Mouse (Mus musculus): ENCODE results near the gene Gm28635. TPM values are rescaled to one million over a fixed set of nuclear protein-coding genes. Genes with fewer than 3 reads are reported as not detected.
A peak's percentile ranks its signal among the peaks of the same experiment; 100 is the strongest.

The Gm28635 gene
- polyA plus RNA-seq, 1 experiment from 2014 or later = not detected

DNA sequence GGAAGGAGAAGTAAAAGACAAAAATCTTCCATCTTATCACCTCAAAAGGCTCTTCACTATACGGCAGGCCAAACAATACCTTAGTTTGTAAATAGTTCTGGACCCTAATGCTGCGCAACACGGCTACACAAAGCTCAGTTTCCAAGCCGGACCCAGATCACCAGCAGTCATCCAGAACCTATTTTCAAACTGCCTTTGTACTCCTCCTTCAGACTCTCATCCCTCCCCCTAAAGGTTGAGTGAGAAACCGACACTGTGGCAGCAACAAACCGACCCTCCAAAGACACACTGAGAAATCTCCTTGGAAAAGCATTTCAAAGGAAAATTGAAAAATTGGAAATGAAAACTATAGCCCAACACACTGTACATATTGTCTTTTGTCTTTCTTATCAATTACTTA, 29.5 kb downstream of the Gm28635 start:
- H3K27me3 ChIP-seq = no peaks in the 10 kb centered on the region
- peaks cover 19% of the 10 kb centered on the region for H3K4me1 ChIP-seq
- H3K27ac ChIP-seq = peak overlapping the region; percentile 62
- H3K9me3 ChIP-seq (replicated peaks) = no peaks in the 10 kb centered on the region
- H3K9ac ChIP-seq = peak overlapping the region; percentile 60
- peak overlapping the region; percentile 39 for H3K4me3 ChIP-seq
- peak overlapping the region; percentile 84 for H3K4me2 ChIP-seq (replicated peaks)
- no peaks in the 10 kb centered on the region for H3K36me3 ChIP-seq
- ATAC-seq (ENCODE audit: low FRiP score) = 0 out of 2 replicates have a peak, but pooled peaks have one; percentile 23
- 30% methylated on average over 6 of the region's 6 CpGs for WGBS

GRCm38 (mm10) chr2:84647051-84647568, 30.7 kb downstream of the Gm28635 start:
- H3K4me3 ChIP-seq = peak overlapping the region; percentile 39
- H3K4me2 ChIP-seq (replicated peaks) = peak overlapping the region; percentile 84
- no peaks in the 10 kb centered on the region for H3K36me3 ChIP-seq
- ATAC-seq (ENCODE audit: low FRiP score) = no peak
- no peak overlapping the region for H3K9ac ChIP-seq
- H3K27me3 ChIP-seq = no peaks in the 10 kb centered on the region
- no peak overlapping the region for H3K27ac ChIP-seq
- H3K4me1 ChIP-seq = peaks cover 19% of the 10 kb centered on the region
- WGBS = 95% methylated on average over 6 of the region's 6 CpGs
- H3K9me3 ChIP-seq (replicated peaks) = no peaks in the 10 kb centered on the region

- H3K9me3 ChIP-seq (replicated peaks) = no peaks in the 10 kb centered on the region
- no peak overlapping the region for H3K9ac ChIP-seq
- 81% methylated on average over 1 of the region's 1 CpGs for WGBS
- no peak overlapping the region for H3K4me3 ChIP-seq
- H3K36me3 ChIP-seq = no peaks in the 10 kb centered on the region
- H3K4me2 ChIP-seq (replicated peaks) = no peak overlapping the region
- ATAC-seq (ENCODE audit: low FRiP score) = no peak
- no peak overlapping the region for H3K27ac ChIP-seq
- H3K27me3 ChIP-seq = no peaks in the 10 kb centered on the region
- H3K4me1 ChIP-seq = peaks cover 18% of the 10 kb centered on the region
Measured at GRCm38 (mm10) chr2:84646138-84646537, 31.7 kb downstream of the Gm28635 start.

DNA sequence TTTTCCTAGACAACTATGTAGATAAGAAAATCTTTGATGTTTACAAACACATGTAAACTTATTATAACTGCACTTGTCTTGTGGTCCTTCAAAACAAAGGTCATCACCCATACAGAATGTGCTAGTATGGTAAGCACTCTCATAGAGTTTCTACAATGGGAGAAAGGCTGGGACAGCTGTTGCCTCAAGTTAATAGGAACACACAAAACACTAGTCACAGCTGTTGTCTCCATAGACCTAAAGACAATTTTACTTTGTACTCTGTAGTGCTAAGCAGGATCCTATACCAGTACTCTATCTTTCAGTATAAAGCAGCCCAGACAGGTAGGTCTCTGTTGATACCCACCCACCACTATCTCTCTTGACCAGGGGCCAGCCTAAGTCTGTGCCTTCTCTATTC, 37.0 kb downstream of the Gm28635 start:
- no peak for ATAC-seq (ENCODE audit: low FRiP score)
- Histone ChIP-seq H3K9ac (no peak overlapping the region), H3K4me3 (no peak overlapping the region), H3K36me3 (no peaks in the 10 kb centered on the region), H3K4me1 (peaks cover 30% of the 10 kb centered on the region), H3K27me3 (no peaks in the 10 kb centered on the region), H3K27ac (no peak overlapping the region), H3K4me2 (replicated peaks) (no peak overlapping the region), H3K9me3 (replicated peaks) (no peaks in the 10 kb centered on the region)

DNA sequence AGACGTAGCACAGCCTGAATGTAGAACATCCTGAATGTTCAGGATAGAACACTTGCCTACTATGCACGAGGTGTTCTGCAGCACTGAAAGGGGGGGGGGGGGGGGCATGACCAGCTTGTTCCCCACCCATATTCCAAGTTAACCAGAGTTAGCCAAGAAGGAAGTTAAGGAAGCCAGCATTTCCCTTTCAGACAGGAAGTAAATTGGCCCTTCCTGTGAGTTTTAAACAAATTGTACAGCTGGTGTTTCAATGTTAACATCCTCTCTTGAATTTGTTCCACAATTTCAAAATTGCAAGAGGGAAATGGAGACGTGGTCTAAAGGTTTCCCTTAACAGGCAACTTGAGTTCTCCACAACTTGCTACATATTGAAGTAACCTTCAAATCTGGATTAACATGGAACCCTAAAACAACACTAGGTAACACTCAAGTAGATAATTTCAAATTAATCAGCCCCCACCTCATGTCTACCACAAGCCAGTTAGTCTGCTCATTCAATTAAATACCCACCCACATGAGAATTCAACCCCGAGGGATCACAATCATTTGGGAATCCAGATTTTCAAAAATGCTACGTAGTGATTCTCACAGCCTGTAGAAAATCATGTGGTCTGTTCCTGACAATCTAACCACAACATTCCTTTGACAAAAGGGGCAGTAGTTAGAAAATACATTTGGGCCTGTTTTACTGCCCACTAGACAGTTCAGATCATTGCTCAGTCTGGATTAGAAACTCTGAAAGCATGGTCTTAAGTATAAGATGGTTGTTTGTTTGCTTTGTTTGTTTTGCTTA, 39.2 kb downstream of the Gm28635 start:
- 73% methylated on average over 5 of the region's 5 CpGs for WGBS
- no peaks in the 10 kb centered on the region for H3K36me3 ChIP-seq
- no peaks in the 10 kb centered on the region for H3K27me3 ChIP-seq
- H3K27ac ChIP-seq = peak overlapping the region; percentile 30; the same call in 1 of the 2 replicates
- H3K4me2 ChIP-seq (replicated peaks) = no peak overlapping the region
- no peak for ATAC-seq (ENCODE audit: low FRiP score)
- no peaks in the 10 kb centered on the region for H3K9me3 ChIP-seq (replicated peaks)
- peaks cover 51% of the 10 kb centered on the region for H3K4me1 ChIP-seq
- H3K9ac ChIP-seq = no peak overlapping the region
- no peak overlapping the region for H3K4me3 ChIP-seq

GRCm38 (mm10) chr2:84637452-84638165, 40.2 kb downstream of the Gm28635 start:
- no peaks in the 10 kb centered on the region for H3K27me3 ChIP-seq
- ATAC-seq (ENCODE audit: low FRiP score) = no peak
- peaks cover 57% of the 10 kb centered on the region for H3K4me1 ChIP-seq
- H3K9me3 ChIP-seq (replicated peaks) = no peaks in the 10 kb centered on the region
- no peak overlapping the region for H3K4me2 ChIP-seq (replicated peaks)
- no peak overlapping the region for H3K4me3 ChIP-seq
- 36% methylated on average over 7 of the region's 7 CpGs for WGBS
- H3K9ac ChIP-seq = no peak overlapping the region
- peak overlapping the region; percentile 82 for H3K27ac ChIP-seq
- H3K36me3 ChIP-seq = no peaks in the 10 kb centered on the region

DNA sequence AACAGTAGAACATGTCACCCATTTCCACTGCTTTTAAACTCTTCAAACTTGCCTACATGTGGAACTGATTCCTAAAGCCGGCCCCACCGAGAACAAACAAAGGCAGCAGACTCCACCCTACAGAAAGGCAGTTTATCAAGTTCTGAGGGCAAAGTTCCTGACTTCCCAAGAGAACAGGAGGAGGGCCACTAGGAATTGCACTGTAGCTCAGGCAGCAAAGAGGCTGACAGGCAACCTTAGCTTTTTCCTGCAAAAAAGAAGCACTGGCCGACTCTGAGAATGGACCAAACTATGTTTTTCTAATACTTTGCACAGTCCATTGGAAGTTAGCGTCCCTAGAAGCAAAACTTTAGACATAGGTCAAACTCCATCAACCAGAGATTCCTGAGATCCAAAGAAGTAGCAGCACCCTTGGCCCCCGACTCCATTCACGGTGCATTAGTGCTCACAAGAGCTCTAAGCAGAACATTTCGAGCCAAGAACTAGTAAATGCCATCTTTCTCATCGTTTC, 41.6 kb downstream of the Gm28635 start:
- no peak overlapping the region for H3K9ac ChIP-seq
- WGBS = 17% methylated on average over 8 of the region's 8 CpGs
- H3K9me3 ChIP-seq (replicated peaks) = no peaks in the 10 kb centered on the region
- peak overlapping the region; percentile 82 for H3K27ac ChIP-seq
- H3K4me1 ChIP-seq = peaks cover 57% of the 10 kb centered on the region
- no peak; the same call in none of the 2 replicates for ATAC-seq (ENCODE audit: low FRiP score)
- H3K36me3 ChIP-seq = no peaks in the 10 kb centered on the region
- no peaks in the 10 kb centered on the region for H3K27me3 ChIP-seq
- H3K4me2 ChIP-seq (replicated peaks) = peak overlapping the region; percentile 23
- H3K4me3 ChIP-seq = no peak overlapping the region

DNA sequence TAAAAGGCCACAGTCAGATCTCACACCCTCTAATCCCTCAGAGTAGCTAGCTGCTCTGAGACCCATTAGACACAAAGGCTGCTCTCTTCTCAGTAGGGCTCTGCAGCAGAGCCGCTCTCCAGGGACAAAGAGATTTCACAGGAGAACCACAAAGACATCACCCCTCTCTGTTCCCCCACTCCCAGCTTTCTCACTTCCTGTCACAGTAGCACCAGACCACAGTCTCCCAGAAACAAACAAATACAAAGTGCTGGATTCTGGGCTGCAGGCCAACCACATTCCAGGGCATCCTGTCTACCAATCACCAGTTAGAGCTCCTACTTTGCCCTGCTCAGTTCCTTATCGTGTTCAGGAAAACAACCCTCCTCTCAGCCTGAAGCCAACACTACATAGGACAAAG, 42.2 kb downstream of the Gm28635 start:
- H3K4me1 ChIP-seq = peaks cover 57% of the 10 kb centered on the region
- WGBS = 1% methylated on average over 2 of the region's 2 CpGs
- H3K4me3 ChIP-seq = no peak overlapping the region

DNA sequence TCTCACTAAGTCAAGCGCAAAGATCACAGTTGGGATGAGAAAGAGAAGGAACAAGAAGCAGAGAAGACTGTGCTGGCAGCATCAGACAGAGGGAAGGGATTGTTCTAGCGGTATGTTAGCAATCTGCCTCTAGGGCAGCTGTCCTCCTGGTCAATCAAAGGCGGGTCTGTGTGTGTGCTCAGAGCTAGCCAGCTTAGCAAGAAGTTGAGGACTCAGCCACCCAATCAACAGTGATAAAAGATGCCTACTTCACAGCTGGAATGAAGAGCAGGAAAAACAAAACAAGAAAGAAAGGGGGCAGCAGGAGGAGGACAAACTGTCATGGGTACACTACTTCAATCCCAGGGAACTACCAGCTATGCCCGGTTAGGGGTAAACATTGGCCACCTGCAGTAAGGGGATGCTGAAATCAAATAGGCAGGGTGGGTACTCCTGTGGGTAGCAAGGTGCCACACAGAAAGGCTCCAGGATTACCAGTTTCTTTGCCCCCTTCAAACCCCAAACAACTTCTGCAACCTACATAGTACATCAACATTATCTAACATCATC, 42.8 kb downstream of the Gm28635 start:
- H3K4me1 ChIP-seq = peaks cover 57% of the 10 kb centered on the region
- peak; percentile 23; the same call in 1 of the 2 replicates for ATAC-seq (ENCODE audit: low FRiP score)
- H3K9ac ChIP-seq = no peak overlapping the region
- H3K27ac ChIP-seq = peak overlapping the region; percentile 82
- peak overlapping the region; percentile 23 for H3K4me2 ChIP-seq (replicated peaks)
- no peaks in the 10 kb centered on the region for H3K27me3 ChIP-seq
- no peaks in the 10 kb centered on the region for H3K36me3 ChIP-seq
- no peaks in the 10 kb centered on the region for H3K9me3 ChIP-seq (replicated peaks)
- WGBS = 33% methylated on average over 4 of the region's 4 CpGs
- no peak overlapping the region for H3K4me3 ChIP-seq

More for the DNA sequence above, 42.2 kb downstream of the Gm28635 start:
- Histone ChIP-seq H3K4me2 (replicated peaks) (peak overlapping the region; percentile 23; the same call in 1 of the 2 replicates), H3K9ac (no peak overlapping the region), H3K27me3 (no peaks in the 10 kb centered on the region), H3K36me3 (no peaks in the 10 kb centered on the region), H3K9me3 (replicated peaks) (no peaks in the 10 kb centered on the region), H3K27ac (peak overlapping the region; percentile 82)
- peak; percentile 94 for ATAC-seq (ENCODE audit: low FRiP score)

GRCm38 (mm10) chr2:84634006-84634405, 43.8 kb downstream of the Gm28635 start:
- no peak overlapping the region for H3K4me3 ChIP-seq
- no peak overlapping the region for H3K9ac ChIP-seq
- no peaks in the 10 kb centered on the region for H3K9me3 ChIP-seq (replicated peaks)
- no peaks in the 10 kb centered on the region for H3K27me3 ChIP-seq
- H3K4me1 ChIP-seq = peaks cover 57% of the 10 kb centered on the region
- H3K4me2 ChIP-seq (replicated peaks) = no peak overlapping the region
- no peaks in the 10 kb centered on the region for H3K36me3 ChIP-seq
- H3K27ac ChIP-seq = 0 out of 2 replicates have a peak overlapping the region, but pooled peaks have one; percentile 82
- WGBS = 80% methylated on average over 4 of the region's 4 CpGs
- ATAC-seq (ENCODE audit: low FRiP score) = no peak

DNA sequence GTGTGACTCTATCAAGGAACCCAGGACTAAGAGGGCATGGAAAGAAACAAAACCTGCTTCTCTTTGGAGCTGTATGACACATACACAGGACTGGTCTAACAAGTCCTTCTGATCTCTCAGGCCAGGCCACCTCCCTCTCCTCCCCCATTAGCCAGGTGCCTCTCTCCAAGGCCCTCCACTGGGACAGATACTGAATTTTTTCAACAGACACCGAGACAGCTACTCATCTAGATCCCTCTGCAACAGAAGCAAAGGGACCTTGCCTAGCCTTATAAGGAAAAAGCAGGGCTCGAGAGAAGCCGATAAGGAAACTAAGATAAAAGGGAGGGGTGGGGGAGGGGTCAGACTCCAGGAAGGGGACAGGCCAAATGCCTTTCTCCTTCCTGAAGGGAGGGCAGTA, 44.8 kb downstream of the Gm28635 start:
- Histone ChIP-seq H3K27me3 (no peaks in the 10 kb centered on the region), H3K4me2 (replicated peaks) (no peak overlapping the region), H3K36me3 (no peaks in the 10 kb centered on the region), H3K4me1 (peaks cover 47% of the 10 kb centered on the region), H3K4me3 (no peak overlapping the region), H3K9ac (no peak overlapping the region), H3K9me3 (replicated peaks) (no peaks in the 10 kb centered on the region), H3K27ac (0 out of 2 replicates have a peak overlapping the region, but pooled peaks have one; percentile 12)
- 12% methylated on average over 3 of the region's 3 CpGs for WGBS
- no peak for ATAC-seq (ENCODE audit: low FRiP score)

DNA sequence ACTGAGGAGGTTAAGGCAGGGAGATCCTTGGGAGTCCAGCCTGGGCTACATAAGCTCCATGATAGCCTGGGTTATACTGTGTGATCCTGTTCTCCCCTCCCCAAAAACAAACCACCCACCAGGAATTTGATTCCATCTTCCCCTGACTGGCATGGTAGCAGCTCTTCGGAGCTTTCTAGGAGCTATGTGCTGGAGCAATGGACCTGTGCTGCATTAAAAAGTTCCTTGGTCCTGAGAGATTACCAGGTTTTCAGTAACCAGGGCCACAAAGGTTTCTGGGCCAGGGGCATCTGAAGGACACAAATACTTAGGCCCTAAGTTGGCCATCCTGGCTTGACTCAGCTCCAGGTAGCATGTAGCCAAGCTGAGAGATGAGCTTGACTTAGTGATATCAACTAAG, 45.8 kb downstream of the Gm28635 start:
- no peak overlapping the region for H3K27ac ChIP-seq
- no peak overlapping the region for H3K4me3 ChIP-seq
- no peak overlapping the region for H3K9ac ChIP-seq
- no peak for ATAC-seq (ENCODE audit: low FRiP score)
- H3K27me3 ChIP-seq = no peaks in the 10 kb centered on the region
- no peaks in the 10 kb centered on the region for H3K36me3 ChIP-seq
- 83% methylated on average over 1 of the region's 1 CpGs for WGBS
- H3K4me1 ChIP-seq = peaks cover 38% of the 10 kb centered on the region
- no peaks in the 10 kb centered on the region for H3K9me3 ChIP-seq (replicated peaks)
- H3K4me2 ChIP-seq (replicated peaks) = no peak overlapping the region

Measured in hindbrain, embryonic 12.5 days (tissue).